Mouse (Mus musculus) hindbrain, postnatal 0 days (tissue): ENCODE measurements around the gene Pde4d. TPM values are rescaled to one million over a fixed set of nuclear protein-coding genes. Genes with fewer than 3 reads are reported as not detected.

ENCODE experiments used
- ATAC-seq: fragments of 200-750 bp; cut with Nextera tagmentation; 2 replicates; pipeline ENCODE4 v1.8.0; 2017; ENCODE audit warnings: mild to moderate bottlenecking, moderate TSS enrichment, moderate library complexity
- DNase-seq: peaks from one replicate; pipeline ENCODE4 v3.0.0-alpha.2; 2015; ENCODE audit warnings: low spot score
- H3K27ac ChIP-seq: fragments of 300-500 bp; sonication (generic); 2 replicates; pipeline ENCODE4 v1.5.1; 2014; ENCODE audit warnings: mild to moderate bottlenecking
- H3K27me3 ChIP-seq: fragments of 300-500 bp; sonication (generic); 2 replicates; pipeline ENCODE4 v1.6.1; 2014; ENCODE audit warnings: low read length, mixed read lengths; ENCODE audit not compliant: insufficient read depth
- H3K36me3 ChIP-seq: fragments of 300-500 bp; sonication (generic); 2 replicates; pipeline ENCODE4 v1.6.1; 2014; ENCODE audit warnings: low read length, mixed read lengths; ENCODE audit not compliant: insufficient read depth
- H3K4me1 ChIP-seq: fragments of 300-500 bp; sonication (generic); 2 replicates; pipeline ENCODE4 v1.6.1; 2014; ENCODE audit warnings: antibody characterized with exemption, low read length, mixed read lengths; ENCODE audit not compliant: insufficient read depth
- H3K4me2 ChIP-seq: fragments of 300-500 bp; sonication (generic); 2 replicates; pipeline ENCODE4 v1.6.1; 2014; ENCODE audit warnings: low read depth, mild to moderate bottlenecking, low read length, moderate library complexity, mixed read lengths
- H3K4me3 ChIP-seq: fragments of 300-500 bp; sonication (generic); 2 replicates; pipeline ENCODE4 v1.5.1; 2014; ENCODE audit warnings: low read length
- H3K9ac ChIP-seq: fragments of 300-500 bp; sonication (generic); replicated peaks from 2 replicates; pipeline ENCODE4 v1.6.1; 2014; ENCODE audit warnings: mild to moderate bottlenecking, low read length, moderate library complexity, mixed read lengths
- H3K9me3 ChIP-seq: fragments of 300-500 bp; sonication (generic); 2 replicates; pipeline ENCODE4 v1.6.1; 2016; ENCODE audit warnings: low read length, mixed read lengths
- CTCF ChIP-seq: IDR thresholded peaks from 2 replicates; pipeline ENCODE4 v1.5.1; 2016; ENCODE audit warnings: antibody characterized with exemption, control low read depth, low read depth
- WGBS: fragments of 180-500 bp; shearing (Covaris S2); extraction: QIAGEN DNeasy Blood & Tissue Kit; methylation state at CpG from one replicate; pipeline ENCODE4 v1.1.7; 2014; 5-methylcytosine and 5-hydroxymethylcytosine counted together
- polyA plus RNA-seq: library from polyadenylated mRNA; unstranded; fragments of >200 nt; fragmentation: Nextera tagmentation; extraction: Ambion mirVana; gene quantifications from 2 replicates; pipeline ENCODE4 v1.2.1, GENCODE M21; 2015
- total RNA-seq: library from RNA; depleted of rRNA; stranded (reverse); fragments of >200 nt; gene quantifications from 2 replicates; pipeline ENCODE4 v1.2.3, GENCODE M21; 2014

Pde4d gene
- total and polyA plus RNA-seq, 2 experiments from 2014 or later, result 19.3 to 77.1 TPM

- DNase-seq (no peak), ATAC-seq (no peak)
- H3K27ac ChIP-seq, result no peak overlapping the region
- 66% methylated on average over 5 of the region's 5 CpGs for WGBS
- H3K4me3 ChIP-seq, result no peak overlapping the region
- no peak overlapping the region for H3K9ac ChIP-seq
- no peak for TF ChIP-seq CTCF
- H3K4me1 ChIP-seq, result no peaks in the 10 kb centered on the region
- no peaks in the 10 kb centered on the region for H3K36me3 ChIP-seq
- H3K4me2 ChIP-seq, result no peak overlapping the region
- no peaks in the 10 kb centered on the region for H3K9me3 ChIP-seq
- no peaks in the 10 kb centered on the region for H3K27me3 ChIP-seq
Observed at GRCm38 (mm10) chr13:109915964-109916363, 1466.2 kb downstream of the Pde4d start.

- no peak for TF ChIP-seq CTCF
- no peak overlapping the region for H3K9ac ChIP-seq
- H3K4me3 ChIP-seq, result no peak overlapping the region
- 91% methylated on average over 10 of the region's 10 CpGs for WGBS
- no peak overlapping the region for H3K27ac ChIP-seq
- no peak overlapping the region for H3K4me2 ChIP-seq
- H3K9me3 ChIP-seq, result no peaks in the 10 kb centered on the region
- no peaks in the 10 kb centered on the region for H3K27me3 ChIP-seq
- no peaks in the 10 kb centered on the region for H3K36me3 ChIP-seq
- DNase-seq, result no peak
- no peaks in the 10 kb centered on the region for H3K4me1 ChIP-seq
- ATAC-seq, result no peak
Observed at GRCm38 (mm10) chr13:109917551-109917950, 1467.8 kb downstream of the Pde4d start.

DNA sequence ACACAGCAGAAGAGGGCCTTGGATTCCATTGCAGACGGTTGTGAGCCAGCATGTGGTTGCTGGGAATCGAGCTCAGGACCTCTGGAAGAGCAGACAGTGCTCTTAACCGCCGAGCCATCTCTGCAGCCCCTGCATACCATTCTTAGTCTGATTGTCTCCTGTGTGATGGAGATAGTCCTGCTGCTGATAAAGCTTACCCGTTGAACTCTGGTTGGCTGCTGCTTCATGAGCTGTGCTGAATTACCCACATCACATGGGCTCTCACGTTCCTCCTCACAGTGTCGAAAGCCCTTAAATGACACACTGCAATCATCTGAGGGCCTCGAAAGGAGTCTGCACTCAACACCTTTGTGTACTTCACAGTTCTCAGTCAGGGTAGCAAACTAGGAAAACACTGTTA is 1468.9 kb downstream of the Pde4d start:
- no peak overlapping the region for H3K4me3 ChIP-seq
- no peaks in the 10 kb centered on the region for H3K27me3 ChIP-seq
- H3K4me1 ChIP-seq, result no peaks in the 10 kb centered on the region
- H3K36me3 ChIP-seq, result no peaks in the 10 kb centered on the region
- H3K4me2 ChIP-seq, result no peak overlapping the region
- no peak overlapping the region for H3K9ac ChIP-seq
- TF ChIP-seq CTCF, result no peak
- ATAC-seq (no peak), DNase-seq (no peak)
- no peaks in the 10 kb centered on the region for H3K9me3 ChIP-seq
- 51% methylated on average over 8 of the region's 8 CpGs for WGBS
- no peak overlapping the region for H3K27ac ChIP-seq

DNA sequence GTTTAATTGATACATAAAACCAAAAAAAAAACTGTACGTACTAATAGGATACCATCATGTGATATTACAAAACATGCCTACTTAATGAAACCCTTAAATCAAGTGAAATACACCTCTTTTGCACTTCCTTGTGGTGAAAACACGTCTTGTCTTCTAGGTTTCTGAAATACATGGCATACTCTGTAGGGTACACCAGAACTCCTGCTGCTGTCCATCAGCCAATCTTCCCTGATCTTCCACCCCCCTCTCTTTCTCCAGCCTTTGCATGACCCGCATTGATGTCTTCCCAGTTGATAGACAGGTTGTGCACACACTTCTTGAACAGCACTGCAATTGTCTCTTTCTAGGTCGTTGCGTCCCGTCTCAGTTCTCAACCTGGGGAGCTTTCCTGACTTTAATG is 1470.5 kb downstream of the Pde4d start:
- H3K9me3 ChIP-seq, result no peaks in the 10 kb centered on the region
- H3K36me3 ChIP-seq, result no peaks in the 10 kb centered on the region
- H3K9ac ChIP-seq, result no peak overlapping the region
- no peak for TF ChIP-seq CTCF
- no peak overlapping the region for H3K4me3 ChIP-seq
- 80% methylated on average over 6 of the region's 6 CpGs for WGBS
- DNase-seq, result no peak
- H3K27ac ChIP-seq, result no peak overlapping the region
- no peaks in the 10 kb centered on the region for H3K27me3 ChIP-seq
- H3K4me2 ChIP-seq, result no peak overlapping the region
- H3K4me1 ChIP-seq, result no peaks in the 10 kb centered on the region
- ATAC-seq, result no peak

GRCm38 (mm10) chr13:109921336-109922038 is 1471.7 kb downstream of the Pde4d start:
- no peak overlapping the region for H3K27ac ChIP-seq
- H3K4me1 ChIP-seq, result no peaks in the 10 kb centered on the region
- H3K4me3 ChIP-seq, result no peak overlapping the region
- no peaks in the 10 kb centered on the region for H3K27me3 ChIP-seq
- DNase-seq (no peak), ATAC-seq (no peak)
- 87% methylated on average over 17 of the region's 17 CpGs for WGBS
- H3K9me3 ChIP-seq, result no peaks in the 10 kb centered on the region
- no peak overlapping the region for H3K4me2 ChIP-seq
- H3K36me3 ChIP-seq, result no peaks in the 10 kb centered on the region
- no peak overlapping the region for H3K9ac ChIP-seq
- TF ChIP-seq CTCF, result no peak

GRCm38 (mm10) chr13:109922228-109922627 is 1472.5 kb downstream of the Pde4d start:
- H3K9ac ChIP-seq, result no peak overlapping the region
- no peak overlapping the region for H3K4me3 ChIP-seq
- H3K27me3 ChIP-seq, result no peaks in the 10 kb centered on the region
- DNase-seq, result peak; percentile 94
- no peak overlapping the region for H3K27ac ChIP-seq
- ATAC-seq, result no peak
- 3% methylated on average over 4 of the region's 4 CpGs for WGBS
- TF ChIP-seq CTCF, result peak; percentile 78
- H3K4me2 ChIP-seq, result no peak overlapping the region
- no peaks in the 10 kb centered on the region for H3K36me3 ChIP-seq
- H3K9me3 ChIP-seq, result no peaks in the 10 kb centered on the region
- H3K4me1 ChIP-seq, result peaks cover 2% of the 10 kb centered on the region; the same call in 1 of the 2 replicates

DNA sequence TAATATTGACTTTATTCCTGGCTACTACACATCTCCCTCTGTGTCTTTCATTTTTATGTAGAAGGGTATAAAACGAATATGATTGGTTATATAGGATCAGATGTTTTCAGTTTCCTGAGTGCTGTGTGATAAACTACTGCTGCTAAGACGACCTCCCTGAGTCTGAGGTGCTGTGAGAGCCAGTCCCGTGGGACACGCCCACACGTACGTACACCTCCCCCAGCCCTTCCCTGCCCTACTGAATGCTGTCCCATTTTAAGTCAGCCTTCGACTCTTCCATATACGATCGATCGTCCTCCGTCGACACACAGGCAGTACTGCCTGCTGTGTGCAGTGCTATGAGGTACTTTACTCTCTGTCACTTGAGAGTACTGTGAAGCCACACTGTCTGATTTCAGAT is 1473.0 kb downstream of the Pde4d start:
- peaks cover 2% of the 10 kb centered on the region; the same call in 1 of the 2 replicates for H3K4me1 ChIP-seq
- H3K9ac ChIP-seq, result 0 out of 2 replicates have a peak overlapping the region, but pooled peaks have one; percentile 5
- H3K36me3 ChIP-seq, result no peaks in the 10 kb centered on the region
- no peak overlapping the region for H3K4me3 ChIP-seq
- ATAC-seq (no peak), DNase-seq (no peak)
- H3K27ac ChIP-seq, result no peak overlapping the region
- no peaks in the 10 kb centered on the region for H3K27me3 ChIP-seq
- no peak overlapping the region for H3K4me2 ChIP-seq
- H3K9me3 ChIP-seq, result no peaks in the 10 kb centered on the region
- 75% methylated on average over 12 of the region's 12 CpGs for WGBS
- no peak for TF ChIP-seq CTCF
